Mouse (Mus musculus): Measurements from ENCODE around the gene B3gnt9.

DNA sequence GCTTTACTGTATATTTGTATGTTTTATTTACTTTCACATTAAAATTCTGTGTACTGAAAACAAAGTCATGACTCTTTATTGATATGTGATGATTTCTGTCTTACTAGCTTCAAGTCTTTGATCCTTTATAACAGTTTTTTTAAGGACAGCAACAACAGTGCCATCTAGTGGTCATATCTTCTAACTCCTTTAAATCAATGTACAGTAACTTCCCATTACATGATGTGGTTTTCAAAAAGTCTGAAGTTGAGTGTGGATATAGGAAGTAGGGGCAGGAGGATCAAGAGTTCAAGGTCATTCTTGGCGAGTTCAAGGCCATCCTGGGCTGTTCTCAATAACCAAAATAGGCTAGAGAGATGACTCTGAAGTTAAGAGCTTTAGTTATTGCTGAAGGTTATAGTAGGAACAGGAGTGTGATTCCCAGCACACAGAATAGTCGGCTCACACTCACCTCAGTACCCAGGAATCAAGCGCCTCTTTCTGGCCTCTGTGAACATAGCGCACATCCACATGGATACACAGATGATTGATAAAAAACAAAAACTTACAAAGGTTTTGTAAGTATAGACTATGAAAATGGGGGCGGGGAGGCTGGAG lies 36.9 kb downstream of the B3gnt9 start:
- TF ChIP-seq CTCF (IDR thresholded peaks at IDR 0.05; ENCODE audit: low read depth, low read length) (peak; percentile 33), EP300 (IDR thresholded peaks at IDR 0.05; ENCODE audit: insufficient read depth, low read depth, low read length) (no peak), POLR2A (IDR thresholded peaks at IDR 0.05; ENCODE audit: insufficient read depth, low read length) (no peak)

Data from ES-Bruce4 (cell line).